Mouse (Mus musculus) layer of hippocampus, adult 2 months (tissue): ENCODE data around the gene Klrg1. TPM values are rescaled to one million over a fixed set of nuclear protein-coding genes. Genes with fewer than 3 reads are reported as not detected.
A peak's percentile ranks its signal among the peaks of the same experiment; 100 is the strongest.

ENCODE experiments used
- DNase-seq, 2 experiments: peaks; one replicate each; pipeline ENCODE4 v3.0.0; 2022; ENCODE audit warnings: low spot score in 2 of 2
- H3K27ac ChIP-seq: fragments of 200-600 bp; 2 replicates; pipeline ENCODE4 v1.8.1; 2022
- H3K4me3 ChIP-seq: fragments of 200-600 bp; 2 replicates; pipeline ENCODE4 v1.8.1; 2022; ENCODE audit warnings: mild to moderate bottlenecking
- CTCF ChIP-seq: fragments of 200-600 bp; conservative IDR thresholded peaks from 2 replicates; pipeline ENCODE4 v1.8.1; 2022; ENCODE audit warnings: antibody characterized with exemption, mild to moderate bottlenecking, moderate library complexity
- total RNA-seq, 2 experiments: library from RNA; stranded (reverse); gene quantifications; 2 replicates each; pipeline ENCODE4 v1.2.3; 2021

Gene Klrg1
- total RNA-seq, 2 experiments from 2014 or later, result 0.33 to 0.91 TPM

GRCm38 (mm10) chr6:122302121-122302520 is 19.4 kb upstream of the Klrg1 start:
- TF ChIP-seq CTCF, result no peak
- Histone ChIP-seq H3K27ac (no peak overlapping the region), H3K4me3 (no peak overlapping the region)
- no peak for DNase-seq

GRCm38 (mm10) chr6:122299621-122300133 is 17.0 kb upstream of the Klrg1 start:
- Histone ChIP-seq H3K4me3 (no peak overlapping the region), H3K27ac (no peak overlapping the region)
- TF ChIP-seq CTCF, result no peak
- no peak for DNase-seq

GRCm38 (mm10) chr6:122298223-122298609 is 15.5 kb upstream of the Klrg1 start:
- no peak overlapping the region for H3K27ac ChIP-seq
- no peak overlapping the region for H3K4me3 ChIP-seq
- TF ChIP-seq CTCF, result no peak
- no peak for DNase-seq

GRCm38 (mm10) chr6:122297279-122298222 is 14.9 kb upstream of the Klrg1 start:
- peak; percentile 38 for TF ChIP-seq CTCF
- Histone ChIP-seq H3K27ac (peak overlapping the region; percentile 83), H3K4me3 (peak overlapping the region; percentile 63)
- peak in 1 of 2 experiments; percentile 31 for DNase-seq

GRCm38 (mm10) chr6:122296918-122297278 is 14.2 kb upstream of the Klrg1 start:
- peak overlapping the region; percentile 83 for H3K27ac ChIP-seq
- no peak for DNase-seq
- TF ChIP-seq CTCF, result no peak
- peak overlapping the region; percentile 63 for H3K4me3 ChIP-seq

- DNase-seq, result no peak
- TF ChIP-seq CTCF, result no peak
- Histone ChIP-seq H3K4me3 (no peak overlapping the region), H3K27ac (no peak overlapping the region)
Observed at GRCm38 (mm10) chr6:122295242-122295641, 12.6 kb upstream of the Klrg1 start.

- no peak overlapping the region for H3K27ac ChIP-seq
- no peak overlapping the region for H3K4me3 ChIP-seq
- no peak for DNase-seq
- TF ChIP-seq CTCF, result no peak
Observed at GRCm38 (mm10) chr6:122294290-122294689, 11.6 kb upstream of the Klrg1 start.

- no peak for DNase-seq
- Histone ChIP-seq H3K4me3 (no peak overlapping the region), H3K27ac (no peak overlapping the region)
Observed at GRCm38 (mm10) chr6:122293796-122294195, 11.1 kb upstream of the Klrg1 start.

GRCm38 (mm10) chr6:122293121-122293520 is 10.4 kb upstream of the Klrg1 start:
- DNase-seq, result no peak
- H3K27ac ChIP-seq, result no peak overlapping the region
- TF ChIP-seq CTCF, result no peak
- no peak overlapping the region for H3K4me3 ChIP-seq

More at GRCm38 (mm10) chr6:122293796-122294195, 11.1 kb upstream of the Klrg1 start:
- no peak for TF ChIP-seq CTCF

- no peak for DNase-seq
- Histone ChIP-seq H3K27ac (no peak overlapping the region), H3K4me3 (no peak overlapping the region)
- TF ChIP-seq CTCF, result no peak
Observed at GRCm38 (mm10) chr6:122292184-122292583, 9.5 kb upstream of the Klrg1 start.

GRCm38 (mm10) chr6:122291735-122292134 is 9.1 kb upstream of the Klrg1 start:
- TF ChIP-seq CTCF, result no peak
- DNase-seq, result no peak
- no peak overlapping the region for H3K4me3 ChIP-seq
- no peak overlapping the region for H3K27ac ChIP-seq

- DNase-seq, result no peak
- no peak overlapping the region for H3K4me3 ChIP-seq
- TF ChIP-seq CTCF, result no peak
- no peak overlapping the region for H3K27ac ChIP-seq
Observed at GRCm38 (mm10) chr6:122291264-122291663, 8.6 kb upstream of the Klrg1 start.

GRCm38 (mm10) chr6:122290253-122290652 is 7.6 kb upstream of the Klrg1 start:
- Histone ChIP-seq H3K4me3 (no peak overlapping the region), H3K27ac (no peak overlapping the region)
- TF ChIP-seq CTCF, result no peak
- no peak for DNase-seq

GRCm38 (mm10) chr6:122289313-122289712 is 6.6 kb upstream of the Klrg1 start:
- no peak for DNase-seq
- TF ChIP-seq CTCF, result no peak
- no peak overlapping the region for H3K27ac ChIP-seq
- no peak overlapping the region for H3K4me3 ChIP-seq
